Mouse (Mus musculus): ENCODE measurements at regions not wholly inside any gene's neighbourhood (a gene's known extent, or its start where the extent isn't known, plus 50 kb on each side); places are given as distances from the start of the nearest gene placed in this dataset.
A peak's percentile ranks its signal among the peaks of the same experiment; 100 is the strongest.

- WGBS = 88% methylated on average over 4 of the region's 4 CpGs
These were observed 224.8 kb upstream of the Gria1 start for GRCm38 (mm10) chr11:56786351-56786750.

GRCm38 (mm10) chr11:56792691-56793090 lies 218.5 kb upstream of the Gria1 start:
- Histone ChIP-seq H3K36me3 (no peaks in the 10 kb centered on the region), H3K4me2 (no peak overlapping the region), H3K4me1 (replicated peaks) (no peaks in the 10 kb centered on the region), H3K27me3 (no peaks in the 10 kb centered on the region), H3K9me3 (no peaks in the 10 kb centered on the region; the same call in 1 of the 2 replicates), H3K4me3 (no peak overlapping the region), H3K27ac (replicated peaks) (no peak overlapping the region), H3K9ac (no peak overlapping the region)
- WGBS = 84% methylated on average over 2 of the region's 2 CpGs
- ATAC-seq (ENCODE audit: low read depth) = no peak

More at GRCm38 (mm10) chr11:56786351-56786750, 224.8 kb upstream of the Gria1 start:
- Histone ChIP-seq H3K4me3 (no peak overlapping the region), H3K27me3 (no peaks in the 10 kb centered on the region), H3K36me3 (no peaks in the 10 kb centered on the region), H3K4me2 (no peak overlapping the region), H3K4me1 (replicated peaks) (no peaks in the 10 kb centered on the region), H3K9me3 (no peaks in the 10 kb centered on the region; the same call in 1 of the 2 replicates), H3K9ac (no peak overlapping the region), H3K27ac (replicated peaks) (no peak overlapping the region)
- ATAC-seq (ENCODE audit: low read depth) = no peak

- Histone ChIP-seq H3K4me3 (no peak overlapping the region), H3K9ac (no peak overlapping the region), H3K27ac (replicated peaks) (no peak overlapping the region), H3K4me1 (replicated peaks) (no peaks in the 10 kb centered on the region), H3K27me3 (no peaks in the 10 kb centered on the region), H3K4me2 (no peak overlapping the region), H3K9me3 (no peaks in the 10 kb centered on the region), H3K36me3 (no peaks in the 10 kb centered on the region)
- no peak for ATAC-seq (ENCODE audit: low read depth)
- 91% methylated on average over 4 of the region's 4 CpGs for WGBS
These were observed 203.9 kb upstream of the Gria1 start for GRCm38 (mm10) chr11:56807314-56807713.

GRCm38 (mm10) chr11:56810141-56810540 lies 201.0 kb upstream of the Gria1 start:
- WGBS = 90% methylated on average over 2 of the region's 2 CpGs

GRCm38 (mm10) chr11:56812121-56812520 lies 199.1 kb upstream of the Gria1 start:
- H3K4me1 ChIP-seq (replicated peaks) = no peaks in the 10 kb centered on the region
- no peaks in the 10 kb centered on the region for H3K36me3 ChIP-seq
- H3K9me3 ChIP-seq = no peaks in the 10 kb centered on the region
- H3K27ac ChIP-seq (replicated peaks) = no peak overlapping the region
- no peak for ATAC-seq (ENCODE audit: low read depth)
- H3K4me3 ChIP-seq = no peak overlapping the region
- H3K4me2 ChIP-seq = no peak overlapping the region
- no peaks in the 10 kb centered on the region for H3K27me3 ChIP-seq
- H3K9ac ChIP-seq = no peak overlapping the region
- 54% methylated on average over 4 of the region's 4 CpGs for WGBS

More at GRCm38 (mm10) chr11:56810141-56810540, 201.0 kb upstream of the Gria1 start:
- Histone ChIP-seq H3K4me1 (replicated peaks) (no peaks in the 10 kb centered on the region), H3K4me3 (no peak overlapping the region), H3K27ac (replicated peaks) (no peak overlapping the region), H3K4me2 (no peak overlapping the region), H3K27me3 (no peaks in the 10 kb centered on the region), H3K36me3 (no peaks in the 10 kb centered on the region), H3K9me3 (no peaks in the 10 kb centered on the region), H3K9ac (no peak overlapping the region)
- ATAC-seq (ENCODE audit: low read depth) = no peak

- no peak overlapping the region for H3K27ac ChIP-seq (replicated peaks)
- H3K9me3 ChIP-seq = no peaks in the 10 kb centered on the region
- ATAC-seq (ENCODE audit: low read depth) = no peak
- no peaks in the 10 kb centered on the region for H3K36me3 ChIP-seq
- no peak overlapping the region for H3K4me3 ChIP-seq
- no peaks in the 10 kb centered on the region for H3K4me1 ChIP-seq (replicated peaks)
- H3K27me3 ChIP-seq = no peaks in the 10 kb centered on the region
- H3K9ac ChIP-seq = no peak overlapping the region
- H3K4me2 ChIP-seq = no peak overlapping the region
These were observed 187.7 kb upstream of the Gria1 start for GRCm38 (mm10) chr11:56823471-56823870.

- WGBS = 78% methylated on average over 5 of the region's 5 CpGs
- no peaks in the 10 kb centered on the region for H3K9me3 ChIP-seq
These were observed 183.7 kb upstream of the Gria1 start for GRCm38 (mm10) chr11:56827499-56827898.

GRCm38 (mm10) chr11:56862649-56863048 lies 148.5 kb upstream of the Gria1 start:
- no peak overlapping the region for H3K27ac ChIP-seq (replicated peaks)
- 78% methylated on average over 4 of the region's 4 CpGs for WGBS
- no peaks in the 10 kb centered on the region for H3K9me3 ChIP-seq
- no peak overlapping the region for H3K4me2 ChIP-seq
- no peak overlapping the region for H3K4me3 ChIP-seq
- no peaks in the 10 kb centered on the region for H3K4me1 ChIP-seq (replicated peaks)
- ATAC-seq (ENCODE audit: low read depth) = no peak
- no peaks in the 10 kb centered on the region for H3K36me3 ChIP-seq
- no peaks in the 10 kb centered on the region for H3K27me3 ChIP-seq
- H3K9ac ChIP-seq = no peak overlapping the region

More at GRCm38 (mm10) chr11:56827499-56827898, 183.7 kb upstream of the Gria1 start:
- Histone ChIP-seq H3K27me3 (no peaks in the 10 kb centered on the region), H3K36me3 (no peaks in the 10 kb centered on the region), H3K27ac (replicated peaks) (no peak overlapping the region), H3K4me1 (replicated peaks) (no peaks in the 10 kb centered on the region), H3K4me2 (no peak overlapping the region), H3K9ac (no peak overlapping the region), H3K4me3 (no peak overlapping the region)
- no peak for ATAC-seq (ENCODE audit: low read depth)

GRCm38 (mm10) chr11:56871640-56872039 lies 139.5 kb upstream of the Gria1 start:
- peaks cover 8% of the 10 kb centered on the region for H3K4me1 ChIP-seq (replicated peaks)
- no peaks in the 10 kb centered on the region for H3K27me3 ChIP-seq
- H3K4me3 ChIP-seq = no peak overlapping the region
- ATAC-seq (ENCODE audit: low read depth) = no peak
- H3K9me3 ChIP-seq = no peaks in the 10 kb centered on the region
- H3K9ac ChIP-seq = no peak overlapping the region
- WGBS = 44% methylated on average over 3 of the region's 3 CpGs
- H3K36me3 ChIP-seq = no peaks in the 10 kb centered on the region
- no peak overlapping the region for H3K4me2 ChIP-seq
- H3K27ac ChIP-seq (replicated peaks) = 0 out of 2 replicates have a peak overlapping the region, but pooled peaks have one; percentile 13

- no peaks in the 10 kb centered on the region for H3K9me3 ChIP-seq
- no peaks in the 10 kb centered on the region for H3K27me3 ChIP-seq
- H3K36me3 ChIP-seq = no peaks in the 10 kb centered on the region
- H3K4me3 ChIP-seq = no peak overlapping the region
- H3K27ac ChIP-seq (replicated peaks) = no peak overlapping the region
- no peak overlapping the region for H3K4me2 ChIP-seq
- 0 out of 2 replicates have a peak, but pooled peaks cover 4% of the 10 kb centered on the region for H3K4me1 ChIP-seq (replicated peaks)
- ATAC-seq (ENCODE audit: low read depth) = no peak
- WGBS = 48% methylated on average over 4 of the region's 4 CpGs
- H3K9ac ChIP-seq = no peak overlapping the region
These were observed 112.6 kb upstream of the Gria1 start for GRCm38 (mm10) chr11:56898548-56898951.

- WGBS = 78% methylated on average over 3 of the region's 3 CpGs
- H3K4me3 ChIP-seq = no peak overlapping the region
- H3K27me3 ChIP-seq = no peaks in the 10 kb centered on the region
- no peak for ATAC-seq (ENCODE audit: low read depth)
- H3K36me3 ChIP-seq = no peaks in the 10 kb centered on the region
- H3K9ac ChIP-seq = no peak overlapping the region
- H3K4me1 ChIP-seq (replicated peaks) = 0 out of 2 replicates have a peak, but pooled peaks cover 4% of the 10 kb centered on the region
- no peak overlapping the region for H3K27ac ChIP-seq (replicated peaks)
- no peak overlapping the region for H3K4me2 ChIP-seq
- H3K9me3 ChIP-seq = no peaks in the 10 kb centered on the region
These were observed 110.0 kb upstream of the Gria1 start for GRCm38 (mm10) chr11:56901201-56901600.

- H3K4me2 ChIP-seq = no peak overlapping the region
- H3K36me3 ChIP-seq = no peaks in the 10 kb centered on the region
- no peak overlapping the region for H3K27ac ChIP-seq (replicated peaks)
- WGBS = 88% methylated on average over 7 of the region's 7 CpGs
- no peak overlapping the region for H3K4me3 ChIP-seq
- no peaks in the 10 kb centered on the region for H3K9me3 ChIP-seq
- no peaks in the 10 kb centered on the region for H3K4me1 ChIP-seq (replicated peaks)
- H3K9ac ChIP-seq = no peak overlapping the region
- no peaks in the 10 kb centered on the region for H3K27me3 ChIP-seq
- ATAC-seq (ENCODE audit: low read depth) = no peak
These were observed 85.8 kb upstream of the Gria1 start for GRCm38 (mm10) chr11:56925368-56925896.

GRCm38 (mm10) chr11:56932766-56933165 lies 78.4 kb upstream of the Gria1 start:
- peak; percentile 83 for ATAC-seq (ENCODE audit: low read depth)
- Histone ChIP-seq H3K27ac (replicated peaks) (no peak overlapping the region), H3K4me2 (no peak overlapping the region), H3K4me3 (no peak overlapping the region), H3K9ac (no peak overlapping the region), H3K9me3 (no peaks in the 10 kb centered on the region), H3K36me3 (no peaks in the 10 kb centered on the region), H3K27me3 (no peaks in the 10 kb centered on the region), H3K4me1 (replicated peaks) (peaks cover 13% of the 10 kb centered on the region)
- WGBS = 26% methylated on average over 7 of the region's 7 CpGs
